Mouse (Mus musculus) kidney, adult 18-20 months (tissue): Measurements from ENCODE around the gene 1190005I06Rik.

ENCODE experiments used
- DNase-seq: peaks from one replicate; pipeline ENCODE4 v3.0.0; 2021

The 1190005I06Rik gene

DNA sequence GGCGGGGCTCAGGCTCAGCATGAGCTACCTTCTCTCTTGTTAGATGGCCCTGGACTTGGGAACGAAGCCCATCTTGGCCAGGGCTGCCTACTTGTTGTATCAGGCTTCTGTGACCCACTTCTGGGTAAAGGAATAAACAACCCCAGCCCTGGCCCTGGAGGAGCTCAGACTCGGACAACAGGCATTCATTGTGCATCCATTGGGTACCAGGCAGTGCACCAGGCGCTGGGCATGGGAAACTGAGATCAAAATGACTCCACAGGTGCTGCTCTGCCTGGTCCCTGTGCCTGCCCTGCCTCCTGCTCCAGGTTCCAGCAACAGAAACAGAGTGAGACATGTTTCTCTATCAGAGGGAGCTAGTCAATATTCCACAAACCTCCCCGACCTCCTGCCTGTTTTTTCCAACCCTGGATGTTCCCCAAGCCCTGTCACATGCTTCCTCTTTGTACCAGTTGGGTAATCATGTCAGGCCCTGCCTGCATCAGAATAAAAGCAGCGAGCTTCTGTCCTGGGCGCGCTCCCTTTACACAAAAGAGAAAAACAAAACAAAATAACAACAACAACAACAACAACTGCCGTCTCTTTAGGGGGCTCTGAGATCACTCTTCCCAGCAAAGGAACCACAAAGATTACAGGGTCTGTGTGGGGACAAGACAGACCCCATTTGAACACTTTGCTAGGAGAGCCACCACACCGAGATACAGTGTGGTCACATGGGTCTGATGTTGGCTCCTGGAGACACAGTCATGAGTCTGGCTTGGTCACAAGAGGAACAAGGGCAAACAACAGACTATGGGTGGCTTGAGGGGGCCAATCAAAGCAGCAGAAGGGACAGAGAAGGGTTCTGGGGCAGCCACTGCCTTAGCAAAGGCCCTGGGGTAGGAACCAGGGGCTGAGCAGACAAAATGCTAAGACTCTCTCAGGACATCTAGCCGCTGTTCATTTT is 27.9 kb downstream of the 1190005I06Rik start:
- no peak for DNase-seq

DNA sequence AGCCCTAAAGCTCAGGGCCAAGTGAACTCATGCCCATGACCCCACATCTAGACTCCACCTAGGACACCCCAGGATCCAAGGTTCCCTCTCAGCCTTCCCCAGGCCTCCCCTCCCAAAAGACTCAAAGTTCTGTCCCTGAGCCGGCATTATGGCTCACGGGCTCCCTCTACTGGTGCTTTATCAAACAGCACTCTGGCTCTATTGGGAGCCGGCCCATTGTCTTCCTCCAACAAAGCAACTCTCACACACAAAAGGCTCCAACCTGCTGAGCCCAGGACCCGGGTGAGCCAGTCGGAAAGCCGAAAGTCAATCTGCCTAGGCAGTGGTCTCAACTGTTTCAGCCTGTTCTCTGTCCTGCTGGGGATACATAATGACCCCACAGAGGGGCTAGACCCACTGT is 29.3 kb downstream of the 1190005I06Rik start:
- peak; percentile 71 for DNase-seq

DNA sequence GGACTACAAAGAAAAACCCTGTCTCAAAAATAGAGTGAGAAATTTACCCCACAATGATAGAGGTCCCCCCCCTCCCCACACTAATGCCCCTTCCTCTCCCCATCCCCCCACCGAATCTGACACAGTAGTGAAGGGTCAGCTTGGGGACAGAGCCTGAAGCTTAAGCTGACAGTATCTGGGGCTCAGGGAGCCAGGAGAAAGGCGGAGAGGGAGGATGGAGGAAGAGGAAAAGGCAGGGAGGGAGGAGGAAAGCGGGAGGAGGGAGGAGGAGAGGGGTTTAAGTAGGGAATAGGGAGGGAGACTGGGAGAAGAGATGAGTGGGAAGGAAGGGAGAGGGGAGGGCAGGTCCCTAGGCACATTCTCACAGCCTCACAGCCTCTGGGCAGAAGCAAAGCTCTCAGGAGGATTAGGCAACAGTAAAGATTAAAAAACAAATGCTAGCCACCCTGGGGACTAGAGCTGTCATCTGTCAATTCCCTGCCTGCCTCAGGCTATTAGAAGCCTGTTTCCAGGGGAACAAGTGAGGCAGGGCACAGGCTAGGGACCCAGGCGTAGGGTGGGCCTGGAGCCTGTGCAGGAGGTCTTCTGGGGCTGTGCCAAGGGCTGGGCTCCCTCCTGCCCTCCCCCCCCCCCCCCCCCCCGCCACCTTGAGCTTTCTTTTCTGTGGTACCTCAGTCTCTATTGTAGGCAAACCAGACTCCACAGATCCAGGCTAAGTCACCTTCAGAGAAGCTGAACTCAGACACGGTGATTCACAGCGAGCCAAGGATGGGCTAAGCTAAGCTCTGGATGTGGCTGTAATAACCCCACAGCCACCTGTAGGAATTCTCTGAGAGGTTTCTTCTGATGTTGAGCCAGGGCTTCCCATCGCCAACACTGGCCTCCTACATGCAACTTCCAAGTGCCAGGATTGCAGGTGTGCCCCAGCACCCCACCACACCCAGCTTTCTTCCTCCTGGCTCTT is 30.5 kb downstream of the 1190005I06Rik start:
- DNase-seq, result no peak

DNA sequence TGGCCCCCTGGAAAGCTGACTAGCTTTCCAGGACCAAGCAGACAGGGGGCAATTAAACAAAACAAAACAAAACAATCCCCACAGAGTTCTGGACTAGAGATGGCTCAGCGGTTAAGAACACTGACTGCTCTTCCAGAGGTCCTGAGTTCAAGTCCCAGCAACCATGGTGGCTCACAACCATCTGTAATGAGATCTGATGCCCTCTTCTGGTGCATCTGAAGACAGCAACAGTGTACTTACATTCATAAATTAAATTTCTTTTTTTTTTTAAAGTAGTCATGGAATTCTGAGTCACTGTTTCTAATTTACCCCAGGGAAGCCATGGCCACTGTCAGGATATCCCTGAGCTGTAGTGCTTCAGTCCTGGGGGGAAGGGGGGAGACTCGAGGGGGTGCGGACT is 32.9 kb downstream of the 1190005I06Rik start:
- DNase-seq, result no peak

DNA sequence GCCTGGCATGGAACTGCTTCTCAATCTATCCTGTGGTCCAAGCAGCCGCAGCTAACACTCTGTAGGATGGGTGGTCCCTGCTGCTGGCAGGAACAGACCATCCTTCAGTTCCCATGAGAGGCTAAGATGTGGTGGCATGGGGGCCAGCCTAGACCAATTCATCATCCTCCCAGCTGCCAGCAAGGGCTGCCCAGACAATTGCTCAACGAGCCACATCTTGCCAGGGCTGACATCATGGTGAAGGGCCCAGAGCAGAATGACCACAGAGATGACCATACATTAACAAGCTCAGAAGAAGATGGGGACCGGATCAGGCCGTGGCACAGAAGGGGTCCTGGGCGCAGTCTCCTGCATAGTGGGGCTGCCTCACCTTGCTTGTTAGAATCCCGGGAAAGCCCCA is 36.6 kb downstream of the 1190005I06Rik start:
- no peak for DNase-seq

DNA sequence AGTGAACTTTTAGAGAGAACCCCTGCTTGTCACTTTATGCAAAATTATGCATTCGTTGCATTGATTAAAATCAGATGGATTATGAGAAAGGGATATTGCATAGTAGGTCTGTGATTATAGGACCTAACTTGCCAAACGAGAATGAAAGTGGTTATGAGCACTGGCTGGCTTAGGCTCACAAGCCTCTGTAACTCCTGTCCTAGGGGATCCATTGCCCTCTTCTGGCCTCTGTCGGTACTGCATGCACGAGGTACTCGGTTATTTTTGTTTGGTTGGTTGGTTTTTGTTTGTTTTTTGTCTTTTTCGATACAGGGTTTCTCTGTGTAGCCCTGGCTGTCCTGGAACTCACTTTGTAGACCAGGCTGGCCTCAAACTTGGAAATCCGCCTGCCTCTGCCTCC is 39.5 kb downstream of the 1190005I06Rik start:
- peak; percentile 83 for DNase-seq

DNA sequence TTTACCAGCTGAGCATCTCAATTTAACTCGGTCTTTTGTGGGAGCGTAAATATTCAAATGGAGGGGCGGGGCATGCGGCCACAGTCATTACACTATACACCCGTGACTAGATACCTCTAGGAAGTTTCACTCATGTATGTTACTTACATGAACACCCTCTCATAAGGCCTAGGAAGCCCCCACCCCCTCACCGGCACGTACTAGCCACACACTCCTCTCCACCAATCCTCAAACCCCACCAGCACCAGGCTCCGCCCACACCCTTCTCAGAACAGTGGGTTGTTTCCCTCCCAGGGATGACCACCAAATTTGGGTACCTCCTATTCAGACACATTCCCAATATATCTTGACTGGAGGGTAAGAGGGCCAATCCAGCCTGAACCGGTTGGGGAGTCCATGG is 40.0 kb downstream of the 1190005I06Rik start:
- no peak for DNase-seq

DNA sequence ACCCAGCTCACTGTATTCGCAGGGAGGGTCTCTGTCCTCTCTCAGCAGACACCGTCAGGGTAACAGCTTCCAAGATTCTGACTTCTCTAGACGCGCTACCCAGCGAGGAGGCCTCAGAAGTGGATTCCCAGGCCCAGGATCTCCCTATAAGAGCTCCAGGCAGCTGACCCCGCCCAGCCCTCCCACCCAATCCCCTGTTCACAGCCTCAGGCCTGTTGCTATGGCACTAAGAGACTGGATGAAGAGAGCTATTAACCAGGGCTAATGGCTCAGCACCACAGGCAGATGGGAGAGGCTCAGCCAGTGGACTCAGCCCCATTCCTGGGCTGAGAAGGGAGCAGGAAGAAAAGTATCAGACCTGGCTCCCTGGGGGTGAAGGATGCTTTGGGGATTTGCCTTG is 44.8 kb downstream of the 1190005I06Rik start:
- DNase-seq, result no peak

DNA sequence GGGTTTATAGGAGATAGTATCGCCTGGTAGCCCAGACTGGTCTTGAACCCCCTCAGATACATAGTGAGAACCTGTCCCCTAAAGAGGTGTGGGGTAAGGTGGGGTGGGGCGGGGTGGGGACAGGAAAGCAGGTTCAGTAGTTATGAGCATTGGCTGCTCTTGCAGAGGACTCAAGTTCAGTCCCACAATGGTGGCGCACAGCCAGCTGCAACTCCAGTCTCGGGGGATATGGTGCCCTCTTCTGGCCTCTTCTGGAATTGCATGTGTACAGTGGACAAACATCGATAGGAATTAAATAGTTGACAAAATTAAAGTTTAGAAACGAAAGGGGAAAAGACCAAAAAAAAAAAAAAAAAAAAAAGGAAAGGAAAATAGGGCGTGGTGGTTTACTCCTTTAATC is 47.9 kb downstream of the 1190005I06Rik start:
- DNase-seq, result peak; percentile 88

DNA sequence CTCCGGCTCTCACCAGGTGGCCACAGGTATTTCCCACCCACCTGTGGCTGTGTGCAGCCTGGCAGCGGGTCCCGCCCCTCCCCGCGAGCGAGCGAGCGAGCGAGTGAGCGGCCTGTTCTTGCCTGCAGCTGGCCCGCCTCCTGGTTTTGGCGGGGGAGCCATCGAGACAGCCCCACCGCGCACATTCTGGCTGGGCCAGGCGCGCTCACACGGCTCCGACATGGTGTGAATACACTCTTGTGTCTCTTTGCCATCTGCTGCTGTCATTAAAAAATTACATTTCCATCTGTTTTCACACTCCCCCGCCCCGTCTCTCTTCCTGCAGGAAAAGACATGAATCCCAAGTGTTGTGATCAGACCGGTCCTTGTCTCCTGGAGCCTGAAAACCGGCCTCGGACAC is 48.9 kb downstream of the 1190005I06Rik start:
- DNase-seq, result no peak

DNA sequence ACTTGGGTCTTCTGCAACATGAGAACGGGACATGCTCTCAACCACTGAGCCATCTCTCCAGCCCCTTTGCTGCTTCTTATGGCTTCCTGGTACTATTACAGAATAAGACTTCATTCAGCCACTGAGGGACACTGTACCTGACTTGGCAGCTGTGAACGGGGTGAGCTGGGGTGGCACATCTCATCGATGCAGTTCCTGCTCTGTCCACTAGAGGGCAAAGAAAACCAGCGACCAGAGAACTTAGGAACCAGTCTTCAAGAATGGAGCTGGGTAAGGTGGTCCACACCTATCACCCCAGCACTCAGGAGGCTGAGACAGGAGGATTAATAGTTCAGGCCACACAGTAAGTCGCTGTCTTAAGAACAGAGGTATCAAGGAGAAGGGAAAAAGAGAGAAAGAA is 51.5 kb downstream of the 1190005I06Rik start:
- peak; percentile 60 for DNase-seq

DNA sequence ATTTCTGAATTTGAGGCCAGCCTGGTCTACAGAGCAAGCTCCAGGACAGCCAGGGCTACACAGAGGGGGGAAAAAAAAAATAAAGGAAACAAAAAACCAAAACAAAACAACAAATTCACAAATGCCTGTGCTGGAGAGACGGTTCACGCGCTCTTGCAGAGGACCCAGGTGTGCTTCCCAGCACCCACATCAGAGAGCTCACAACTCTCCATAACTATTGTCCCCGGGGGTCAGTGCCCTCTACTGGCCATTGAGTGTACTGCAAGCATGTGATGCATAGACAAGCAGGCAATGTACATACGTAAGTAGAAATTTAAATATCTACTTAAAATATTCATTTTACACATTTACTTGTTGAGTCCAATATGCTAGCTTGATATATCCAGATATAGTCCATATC is 52.9 kb downstream of the 1190005I06Rik start:
- DNase-seq, result no peak

DNA sequence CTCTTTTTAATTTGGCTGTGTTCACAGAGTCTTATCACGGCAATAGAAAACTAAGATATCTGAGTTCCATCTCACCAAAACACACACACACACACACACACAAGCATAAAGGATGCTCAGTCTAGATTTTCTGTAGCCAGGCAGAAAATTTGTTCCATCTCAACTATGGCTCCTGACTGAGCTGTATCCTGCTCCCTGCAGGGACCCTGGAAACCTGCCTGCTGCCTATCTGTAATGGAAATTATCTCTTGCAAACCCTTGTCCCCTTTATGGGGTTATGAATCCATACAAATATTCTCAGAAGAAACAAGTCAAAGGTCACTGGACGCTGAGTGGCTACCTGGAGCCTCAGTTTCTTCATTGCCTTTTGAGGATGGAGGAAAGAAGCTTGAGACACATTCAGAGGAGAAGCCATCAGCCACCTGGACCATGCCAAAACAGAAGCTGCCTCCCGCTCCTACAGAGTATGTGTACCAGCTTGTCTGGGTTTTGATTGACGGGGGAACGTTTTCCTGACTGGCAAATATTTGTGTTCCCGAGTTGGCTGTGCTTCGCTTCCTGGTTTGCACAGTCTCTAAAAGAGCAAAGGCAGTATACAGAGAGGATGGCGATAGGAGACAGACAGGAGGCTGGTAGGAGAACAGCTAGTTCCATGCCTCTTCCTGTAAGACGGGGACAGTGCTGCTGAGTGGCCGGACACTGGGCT is 55.7 kb downstream of the 1190005I06Rik start:
- no peak for DNase-seq

DNA sequence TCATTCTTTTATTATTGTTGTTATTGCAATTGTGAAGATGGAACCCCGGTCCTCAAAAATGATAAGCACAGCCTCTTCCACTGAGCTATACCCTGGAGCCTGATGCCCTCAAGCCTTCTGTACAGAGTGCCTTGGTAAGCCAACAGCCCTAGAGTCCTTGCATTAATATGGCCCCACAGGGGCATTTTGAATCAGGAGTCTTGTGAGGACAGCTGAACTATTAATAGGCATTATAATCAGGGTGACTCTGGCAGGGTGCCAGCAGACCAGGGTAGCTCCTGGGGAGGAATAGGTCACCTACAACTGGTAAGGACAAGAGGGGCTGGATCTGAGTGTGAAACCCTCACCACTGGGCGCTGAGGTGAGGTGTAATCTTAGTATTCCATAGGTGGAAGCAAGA is 57.5 kb downstream of the 1190005I06Rik start:
- DNase-seq, result peak; percentile 22

DNA sequence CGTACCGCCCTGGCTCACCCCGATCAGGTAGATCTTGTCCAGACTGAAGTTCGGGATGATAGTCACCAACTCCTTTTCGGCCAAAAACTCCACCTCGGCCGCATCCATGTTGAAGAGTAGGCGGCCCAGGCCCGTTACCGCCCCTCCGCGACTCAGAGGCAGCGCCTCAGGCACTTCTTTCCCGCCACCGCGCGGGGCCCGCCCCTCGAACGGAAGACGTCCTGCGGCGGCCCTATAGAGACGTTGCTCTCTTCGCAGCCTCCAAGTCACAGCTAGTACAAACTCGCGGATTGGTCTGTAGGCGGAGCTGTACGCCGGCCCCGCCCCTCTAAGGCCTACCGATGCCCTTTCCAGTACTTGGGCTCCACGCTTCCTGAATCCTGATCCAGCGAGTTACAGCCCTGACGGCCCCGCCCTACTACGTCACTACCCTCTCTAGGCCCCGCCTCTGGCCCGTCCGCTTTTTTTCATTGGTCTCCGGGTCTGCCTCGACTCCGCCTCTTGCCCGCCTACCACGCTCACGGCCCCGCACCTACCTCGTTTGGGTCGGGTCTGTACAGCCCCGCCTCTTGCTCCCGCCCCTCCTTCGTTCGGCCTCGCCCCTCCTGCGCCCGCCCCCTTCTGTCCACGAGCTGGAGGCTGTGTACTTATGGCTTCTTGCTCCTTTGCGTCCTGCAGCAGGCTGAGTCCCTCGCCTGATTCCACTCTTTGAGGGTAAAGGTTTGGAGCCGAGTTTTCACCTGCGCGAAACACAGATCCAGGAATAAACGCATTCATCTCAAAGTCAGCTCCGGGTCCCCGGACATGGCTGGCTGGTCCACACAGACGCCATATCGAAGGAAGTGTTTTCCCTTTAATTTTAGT is 58.3 kb downstream of the 1190005I06Rik start, which contains the start of gene Gins2:
Gene Gins2 (minus strand): TSS at position 397 of the 864 bp plus-strand sequence.
- DNase-seq, result peak; percentile 100

DNA sequence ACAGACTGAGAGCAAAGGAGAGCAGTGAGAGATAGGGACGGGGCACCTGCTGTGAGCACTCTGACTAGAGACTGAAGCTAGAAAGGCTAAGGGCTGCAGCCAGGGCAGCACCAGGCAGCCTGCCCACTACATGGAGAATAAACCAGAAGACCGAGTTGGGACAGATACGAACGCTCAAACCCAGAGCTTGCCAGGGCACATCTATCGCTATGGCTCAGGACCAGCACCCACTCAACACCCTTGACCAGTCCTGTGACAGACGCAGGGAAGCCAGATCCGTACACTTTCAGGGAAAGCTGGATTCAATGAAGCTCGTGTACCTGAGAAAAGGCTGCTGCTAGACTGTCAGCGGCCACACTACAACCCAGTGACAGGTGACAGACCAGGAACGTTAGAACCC is 61.9 kb downstream of the 1190005I06Rik start:
- DNase-seq, result no peak

DNA sequence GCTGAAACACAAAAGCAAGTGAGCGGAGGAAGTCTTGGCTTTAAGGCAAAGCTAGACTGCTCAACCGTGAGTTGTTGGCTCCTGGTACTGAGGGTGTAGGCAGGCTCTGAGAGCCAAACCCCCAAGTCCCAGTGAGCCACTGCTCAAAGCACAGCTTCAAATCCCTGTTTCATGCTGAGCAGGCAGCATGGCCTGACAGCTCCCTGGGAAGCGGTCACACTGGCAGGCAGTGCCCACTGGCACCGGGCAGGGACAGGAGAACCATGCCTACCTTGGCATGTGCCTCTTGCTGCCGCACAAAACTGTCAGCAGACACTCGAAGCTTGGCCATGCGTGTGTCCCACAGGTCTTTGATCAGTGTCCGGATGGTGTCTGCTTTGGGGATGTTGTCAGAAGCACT is 65.6 kb downstream of the 1190005I06Rik start:
- no peak for DNase-seq

DNA sequence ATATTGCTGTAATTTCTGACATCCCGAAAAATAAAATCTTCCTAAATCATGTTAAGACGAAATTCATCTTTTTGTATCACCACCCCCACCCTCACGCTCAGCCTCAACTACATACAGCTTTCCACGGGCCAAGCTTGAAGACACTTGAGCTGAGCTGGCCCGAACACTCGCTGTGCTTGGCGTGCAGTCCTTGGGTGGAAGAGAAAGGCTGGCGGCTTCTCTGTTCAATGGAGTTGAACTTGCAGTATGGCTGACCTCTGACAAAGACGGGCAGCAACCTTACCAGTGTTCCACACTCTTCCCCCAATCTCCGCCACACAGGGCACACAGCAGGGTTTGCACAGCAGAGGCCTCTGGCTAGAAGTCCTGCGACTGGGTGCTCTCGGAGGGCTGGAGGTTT is 66.1 kb downstream of the 1190005I06Rik start:
- DNase-seq, result no peak

DNA sequence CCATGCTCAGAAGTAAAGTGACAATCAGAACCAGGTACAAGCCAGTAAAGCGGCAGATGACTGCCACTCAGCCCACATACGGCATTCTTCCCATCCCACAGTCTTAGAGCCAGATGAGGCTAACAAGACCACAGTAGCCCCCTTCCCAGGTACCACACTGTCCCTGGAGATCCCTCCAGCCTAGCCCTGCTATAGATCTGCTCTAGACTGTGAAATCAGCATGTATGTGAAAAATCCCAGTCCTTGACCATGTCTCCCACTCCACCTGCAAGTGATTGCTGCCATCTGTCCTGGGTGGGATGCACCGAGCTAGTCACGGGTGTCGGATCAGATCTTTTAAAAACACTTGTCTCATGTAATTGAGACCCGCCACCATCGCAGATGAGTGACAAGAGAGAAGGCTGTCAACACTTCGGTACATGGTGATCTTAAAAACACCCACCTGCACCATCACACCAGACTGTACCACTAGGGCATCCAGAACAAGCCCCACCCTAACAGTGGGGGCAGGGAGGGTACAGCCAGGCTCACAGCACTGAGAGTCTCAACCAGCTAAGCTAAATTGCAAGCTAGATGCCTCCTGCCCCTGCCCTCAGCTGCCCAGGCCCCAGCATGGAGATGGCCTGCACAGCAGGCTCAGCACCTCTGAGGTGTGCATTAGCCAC is 67.0 kb downstream of the 1190005I06Rik start:
- no peak for DNase-seq

DNA sequence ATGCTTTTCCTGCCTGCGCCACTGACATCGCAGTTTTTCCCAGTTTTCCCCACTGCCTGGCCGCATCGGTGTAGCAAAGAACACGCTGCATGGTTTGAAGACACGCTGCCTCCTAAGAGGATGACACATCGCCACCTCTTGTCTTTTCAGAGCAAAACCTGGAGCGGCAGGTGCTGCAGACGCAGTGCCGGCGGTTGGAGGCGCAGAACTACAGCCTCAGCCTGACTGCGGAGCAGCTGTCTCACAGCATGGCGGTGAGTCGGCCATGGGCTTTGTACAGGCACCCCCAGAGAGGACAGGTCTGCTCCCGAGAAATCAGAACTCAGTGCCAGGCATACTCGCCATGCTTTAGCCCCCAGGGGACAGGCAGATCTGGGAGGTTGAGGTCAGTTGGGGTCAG is 69.6 kb downstream of the 1190005I06Rik start:
- no peak for DNase-seq

DNA sequence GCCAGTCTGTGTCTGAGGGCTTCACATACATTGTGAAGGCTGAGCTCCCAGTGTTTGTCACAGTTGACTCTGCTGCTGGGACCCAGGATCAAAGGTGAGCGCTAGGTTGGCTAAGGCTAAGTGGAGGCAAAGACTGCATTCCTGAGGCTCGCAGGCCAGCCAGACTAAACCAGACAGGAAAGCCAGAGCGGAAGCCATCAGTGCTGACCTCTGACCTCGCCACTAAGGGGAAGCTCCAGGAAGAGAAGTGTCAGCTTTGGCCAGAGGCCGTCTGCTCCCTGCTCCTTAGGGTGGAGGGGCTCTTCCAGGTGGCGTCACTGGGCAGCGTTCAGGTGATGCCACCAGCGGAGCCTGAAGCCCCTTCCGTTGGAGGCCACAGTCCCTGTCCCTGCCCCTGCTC is 71.6 kb downstream of the 1190005I06Rik start:
- peak; percentile 75 for DNase-seq
